Mouse (Mus musculus): Measurements from ENCODE around the gene Xpnpep3. TPM values are rescaled to one million over a fixed set of nuclear protein-coding genes. Genes with fewer than 3 reads are reported as not detected.
"Not testable (repeated sequence)": the region's sequence is repeated elsewhere in the genome, so short reads cannot be mapped to it uniquely, and the experiment has no call there.

Gene Xpnpep3
- polyA plus RNA-seq, 1 experiment from 2014 or later: 7.8 TPM

- Histone ChIP-seq H3K36me3 (ENCODE audit: control insufficient read depth, insufficient read depth, low read length) (peaks cover 32% of the 10 kb centered on the region), H3K27me3 (ENCODE audit: control insufficient read depth, insufficient read depth, low read length) (no peaks in the 10 kb centered on the region), H3K9ac (replicated peaks; ENCODE audit: low read depth, low read length) (no peak overlapping the region), H3K4me2 (replicated peaks; ENCODE audit: low read depth, low read length) (no peak overlapping the region), H3K27ac (ENCODE audit: low read length) (no peak overlapping the region), H3K4me1 (ENCODE audit: control insufficient read depth, insufficient read depth, low read length) (peaks cover 5% of the 10 kb centered on the region; the same call in 1 of the 2 replicates), H3K9me3 (ENCODE audit: control insufficient read depth, low read depth, low read length) (no peaks in the 10 kb centered on the region), H3K4me3 (ENCODE audit: low read depth, low read length) (no peak overlapping the region)
- WGBS: 1% methylated on average over 2 of the region's 2 CpGs
- no peak for ATAC-seq (ENCODE audit: insufficient number of reproducible peaks, insufficient read depth, low FRiP score, low read depth)
Measured at GRCm38 (mm10) chr15:81476597-81476996, 76.7 kb downstream of the Xpnpep3 start.

- Histone ChIP-seq H3K36me3 (ENCODE audit: control insufficient read depth, insufficient read depth, low read length) (peaks cover 6% of the 10 kb centered on the region; the same call in 1 of the 2 replicates), H3K4me3 (ENCODE audit: low read depth, low read length) (no peak overlapping the region), H3K9ac (replicated peaks; ENCODE audit: low read depth, low read length) (no peak overlapping the region), H3K4me1 (ENCODE audit: control insufficient read depth, insufficient read depth, low read length) (peaks cover 5% of the 10 kb centered on the region; the same call in 1 of the 2 replicates), H3K27me3 (ENCODE audit: control insufficient read depth, insufficient read depth, low read length) (no peaks in the 10 kb centered on the region), H3K9me3 (ENCODE audit: control insufficient read depth, low read depth, low read length) (no peaks in the 10 kb centered on the region), H3K4me2 (replicated peaks; ENCODE audit: low read depth, low read length) (no peak overlapping the region), H3K27ac (ENCODE audit: low read length) (no peak overlapping the region)
- no peak for ATAC-seq (ENCODE audit: insufficient number of reproducible peaks, insufficient read depth, low FRiP score, low read depth)
- 56% methylated on average over 21 of the region's 21 CpGs for WGBS
Measured at GRCm38 (mm10) chr15:81479446-81480213, 79.7 kb downstream of the Xpnpep3 start.

- not testable (repeated sequence) for ATAC-seq (ENCODE audit: insufficient number of reproducible peaks, insufficient read depth, low FRiP score, low read depth); H3K4me1 ChIP-seq (ENCODE audit: control insufficient read depth, insufficient read depth, low read length); H3K9me3 ChIP-seq (ENCODE audit: control insufficient read depth, low read depth, low read length); H3K4me2 ChIP-seq (replicated peaks; ENCODE audit: low read depth, low read length); H3K9ac ChIP-seq (replicated peaks; ENCODE audit: low read depth, low read length); H3K36me3 ChIP-seq (ENCODE audit: control insufficient read depth, insufficient read depth, low read length); H3K4me3 ChIP-seq (ENCODE audit: low read depth, low read length); H3K27ac ChIP-seq (ENCODE audit: low read length); H3K27me3 ChIP-seq (ENCODE audit: control insufficient read depth, insufficient read depth, low read length)
- WGBS: 82% methylated on average over 3 of the region's 3 CpGs
Measured at GRCm38 (mm10) chr15:81480284-81480683, 80.3 kb downstream of the Xpnpep3 start.

GRCm38 (mm10) chr15:81480977-81481379, 81.0 kb downstream of the Xpnpep3 start:
- ATAC-seq (ENCODE audit: insufficient number of reproducible peaks, insufficient read depth, low FRiP score, low read depth): 0 out of 2 replicates have a peak, but pooled peaks have one; percentile 58
- Histone ChIP-seq H3K4me3 (ENCODE audit: low read depth, low read length) (peak overlapping the region; percentile 22; the same call in 1 of the 2 replicates), H3K9me3 (ENCODE audit: control insufficient read depth, low read depth, low read length) (no peaks in the 10 kb centered on the region), H3K27ac (ENCODE audit: low read length) (no peak overlapping the region), H3K27me3 (ENCODE audit: control insufficient read depth, insufficient read depth, low read length) (no peaks in the 10 kb centered on the region), H3K4me2 (replicated peaks; ENCODE audit: low read depth, low read length) (peak overlapping the region; percentile 44), H3K4me1 (ENCODE audit: control insufficient read depth, insufficient read depth, low read length) (peaks cover 5% of the 10 kb centered on the region; the same call in 1 of the 2 replicates), H3K9ac (replicated peaks; ENCODE audit: low read depth, low read length) (no peak overlapping the region), H3K36me3 (ENCODE audit: control insufficient read depth, insufficient read depth, low read length) (no peaks in the 10 kb centered on the region)
- WGBS: 12% methylated on average over 13 of the region's 13 CpGs

GRCm38 (mm10) chr15:81482966-81483365, 83.0 kb downstream of the Xpnpep3 start:
- 93% methylated on average over 2 of the region's 2 CpGs for WGBS
- Histone ChIP-seq H3K9ac (replicated peaks; ENCODE audit: low read depth, low read length) (no peak overlapping the region), H3K4me1 (ENCODE audit: control insufficient read depth, insufficient read depth, low read length) (peaks cover 5% of the 10 kb centered on the region; the same call in 1 of the 2 replicates), H3K4me2 (replicated peaks; ENCODE audit: low read depth, low read length) (no peak overlapping the region), H3K27ac (ENCODE audit: low read length) (no peak overlapping the region), H3K27me3 (ENCODE audit: control insufficient read depth, insufficient read depth, low read length) (no peaks in the 10 kb centered on the region), H3K36me3 (ENCODE audit: control insufficient read depth, insufficient read depth, low read length) (no peaks in the 10 kb centered on the region), H3K4me3 (ENCODE audit: low read depth, low read length) (no peak overlapping the region), H3K9me3 (ENCODE audit: control insufficient read depth, low read depth, low read length) (no peaks in the 10 kb centered on the region)
- no peak for ATAC-seq (ENCODE audit: insufficient number of reproducible peaks, insufficient read depth, low FRiP score, low read depth)

- peaks cover 5% of the 10 kb centered on the region; the same call in 1 of the 2 replicates for H3K4me1 ChIP-seq (ENCODE audit: control insufficient read depth, insufficient read depth, low read length)
- no peaks in the 10 kb centered on the region for H3K36me3 ChIP-seq (ENCODE audit: control insufficient read depth, insufficient read depth, low read length)
- no peaks in the 10 kb centered on the region for H3K27me3 ChIP-seq (ENCODE audit: control insufficient read depth, insufficient read depth, low read length)
- no peak overlapping the region for H3K9ac ChIP-seq (replicated peaks; ENCODE audit: low read depth, low read length)
- ATAC-seq (ENCODE audit: insufficient number of reproducible peaks, insufficient read depth, low FRiP score, low read depth): no peak
- no peak overlapping the region for H3K27ac ChIP-seq (ENCODE audit: low read length)
- H3K9me3 ChIP-seq (ENCODE audit: control insufficient read depth, low read depth, low read length): no peaks in the 10 kb centered on the region
- 78% methylated on average over 6 of the region's 6 CpGs for WGBS
- no peak overlapping the region for H3K4me3 ChIP-seq (ENCODE audit: low read depth, low read length)
- no peak overlapping the region for H3K4me2 ChIP-seq (replicated peaks; ENCODE audit: low read depth, low read length)
Measured at GRCm38 (mm10) chr15:81483691-81484090, 83.8 kb downstream of the Xpnpep3 start.

- H3K27ac ChIP-seq (ENCODE audit: low read length): no peak overlapping the region
- no peaks in the 10 kb centered on the region for H3K36me3 ChIP-seq (ENCODE audit: control insufficient read depth, insufficient read depth, low read length)
- peaks cover 5% of the 10 kb centered on the region; the same call in 1 of the 2 replicates for H3K4me1 ChIP-seq (ENCODE audit: control insufficient read depth, insufficient read depth, low read length)
- H3K9me3 ChIP-seq (ENCODE audit: control insufficient read depth, low read depth, low read length): no peaks in the 10 kb centered on the region
- no peaks in the 10 kb centered on the region for H3K27me3 ChIP-seq (ENCODE audit: control insufficient read depth, insufficient read depth, low read length)
- WGBS: 73% methylated on average over 4 of the region's 4 CpGs
- H3K9ac ChIP-seq (replicated peaks; ENCODE audit: low read depth, low read length): no peak overlapping the region
- no peak overlapping the region for H3K4me3 ChIP-seq (ENCODE audit: low read depth, low read length)
- H3K4me2 ChIP-seq (replicated peaks; ENCODE audit: low read depth, low read length): no peak overlapping the region
- ATAC-seq (ENCODE audit: insufficient number of reproducible peaks, insufficient read depth, low FRiP score, low read depth): no peak
Measured at GRCm38 (mm10) chr15:81485483-81485882, 85.5 kb downstream of the Xpnpep3 start.

- Histone ChIP-seq H3K36me3 (ENCODE audit: control insufficient read depth, insufficient read depth, low read length) (no peaks in the 10 kb centered on the region), H3K9ac (replicated peaks; ENCODE audit: low read depth, low read length) (no peak overlapping the region), H3K9me3 (ENCODE audit: control insufficient read depth, low read depth, low read length) (no peaks in the 10 kb centered on the region), H3K4me1 (ENCODE audit: control insufficient read depth, insufficient read depth, low read length) (no peaks in the 10 kb centered on the region), H3K4me3 (ENCODE audit: low read depth, low read length) (no peak overlapping the region), H3K27me3 (ENCODE audit: control insufficient read depth, insufficient read depth, low read length) (no peaks in the 10 kb centered on the region), H3K4me2 (replicated peaks; ENCODE audit: low read depth, low read length) (no peak overlapping the region), H3K27ac (ENCODE audit: low read length) (no peak overlapping the region)
- 85% methylated on average over 2 of the region's 2 CpGs for WGBS
- ATAC-seq (ENCODE audit: insufficient number of reproducible peaks, insufficient read depth, low FRiP score, low read depth): no peak
Measured at GRCm38 (mm10) chr15:81503466-81503865, 103.5 kb downstream of the Xpnpep3 start.

Measured in stomach, embryonic 14.5 days (tissue).